In the genomic region with DNA sequence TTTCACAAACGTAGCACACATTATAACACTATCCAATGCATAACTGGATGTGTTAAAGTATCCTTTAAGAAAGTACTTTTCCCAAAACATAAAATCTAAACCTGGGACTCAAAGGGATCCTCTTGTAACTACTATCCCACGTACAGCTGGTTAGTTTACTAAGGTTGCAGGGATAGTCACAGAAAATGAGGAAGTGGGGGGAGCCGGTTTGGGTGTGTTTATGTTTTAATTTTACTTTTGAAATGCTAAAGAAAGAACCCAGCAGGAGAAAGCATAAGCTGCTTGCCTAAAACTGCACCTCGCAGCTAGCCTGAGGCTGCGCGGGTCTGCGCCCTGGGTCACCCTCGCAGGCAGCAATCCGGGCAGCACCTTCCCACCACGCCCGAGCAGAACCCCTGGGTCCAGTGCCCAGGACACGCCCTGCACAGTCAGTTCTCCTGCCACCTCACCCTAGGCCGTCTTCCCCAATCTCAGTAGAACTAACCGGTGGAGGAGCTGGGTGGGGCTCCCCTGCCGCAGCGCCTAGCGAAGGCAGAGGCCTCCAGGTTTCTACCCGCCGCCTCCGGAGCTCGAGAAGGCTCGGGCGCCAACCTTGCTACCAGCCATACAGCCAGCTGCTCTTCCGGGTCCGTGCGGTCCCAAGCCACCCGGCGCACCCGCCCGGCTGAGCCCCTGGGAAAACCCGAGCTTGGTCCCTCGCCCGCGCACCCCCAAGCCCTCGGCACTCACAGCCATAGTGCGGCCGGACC, we compare ENCODE assay signal across 8 mouse cellular contexts. TPM values are rescaled to one million over a fixed set of nuclear protein-coding genes. Genes with fewer than 3 reads are reported as not detected.
DNase-seq lines count a peak whose midpoint lies in the region; ATAC-seq and TF ChIP-seq lines count a peak whose summit lies in the region.

No protein-coding gene starts in this region.

- peak overlapping the region; percentile 98 for H3K4me2 ChIP-seq in forebrain, embryonic 11.5 days (ENCODE audit: low read depth, low read length, severe bottlenecking)
- peak overlapping the region; percentile 75 for H3K4me2 ChIP-seq in intestine, embryonic 16.5 days (ENCODE audit: low read depth, low read length)

- no peak for TF ChIP-seq POLR2A in cerebellum, adult 2 months (IDR thresholded peaks at IDR 0.05; ENCODE audit: borderline replicate concordance, insufficient read depth, low read length)

- H3K9me3 ChIP-seq in G1E (replicated peaks), result no peaks in the 10 kb centered on the region
- no peaks in the 10 kb centered on the region for H3K9me3 ChIP-seq in forebrain, embryonic 11.5 days (ENCODE audit: control insufficient read depth, low read length)
- no peaks in the 10 kb centered on the region for H3K9me3 ChIP-seq in intestine, embryonic 16.5 days (ENCODE audit: control insufficient read depth, low read length)

- H3K9ac ChIP-seq in forebrain, embryonic 11.5 days (ENCODE audit: low read length), result peak overlapping the region; percentile 84
- peak overlapping the region; percentile 91 for H3K9ac ChIP-seq in intestine, embryonic 16.5 days (ENCODE audit: low read depth, low read length)

- peaks cover 6% of the 10 kb centered on the region; the same call in 1 of the 2 replicates for H3K4me1 ChIP-seq in cerebellum, adult 2 months (ENCODE audit: control insufficient read depth, insufficient read depth, low read length)
- H3K4me1 ChIP-seq in G1E (ENCODE audit: insufficient read depth, low read depth, low read length), result peaks cover 41% of the 10 kb centered on the region
- H3K4me1 ChIP-seq in forebrain, embryonic 11.5 days (replicated peaks; ENCODE audit: control insufficient read depth, insufficient read depth, low read length), result no peaks in the 10 kb centered on the region
- peaks cover 16% of the 10 kb centered on the region for H3K4me1 ChIP-seq in intestine, embryonic 16.5 days (ENCODE audit: control insufficient read depth, insufficient read depth, low read length)

- no peak for TF ChIP-seq CTCF in cerebellum, adult 2 months (IDR thresholded peaks at IDR 0.05; ENCODE audit: borderline replicate concordance, insufficient read depth, low read depth, low read length)
- no peak for TF ChIP-seq CTCF in G1E (IDR thresholded peaks at IDR 0.05; ENCODE audit: low read depth, low read length)

- no peaks in the 10 kb centered on the region for H3K27me3 ChIP-seq in cerebellum, adult 2 months (ENCODE audit: control insufficient read depth, insufficient read depth, low read length)
- no peaks in the 10 kb centered on the region for H3K27me3 ChIP-seq in G1E (ENCODE audit: insufficient read depth, low read length)
- no peaks in the 10 kb centered on the region for H3K27me3 ChIP-seq in forebrain, embryonic 11.5 days (ENCODE audit: control insufficient read depth, insufficient read depth, low read length)
- no peaks in the 10 kb centered on the region for H3K27me3 ChIP-seq in intestine, embryonic 16.5 days (replicated peaks; ENCODE audit: control insufficient read depth, insufficient read depth, low read length)

- WGBS in cerebellum, adult 2 months, result 1% methylated on average over 37 of the region's 37 CpGs
- 2% methylated on average over 35 of the region's 37 CpGs for WGBS in forebrain, embryonic 11.5 days
- WGBS in intestine, embryonic 16.5 days, result 1% methylated on average over 37 of the region's 37 CpGs

- H3K4me3 ChIP-seq in cerebellum, adult 2 months (replicated peaks; ENCODE audit: insufficient read depth, low read depth, low read length), result peak overlapping the region; percentile 77
- H3K4me3 ChIP-seq in G1E (ENCODE audit: low read depth, low read length), result peak overlapping the region; percentile 93
- H3K4me3 ChIP-seq in forebrain, embryonic 11.5 days (ENCODE audit: low read depth, low read length), result peak overlapping the region; percentile 77
- H3K4me3 ChIP-seq in intestine, embryonic 16.5 days (ENCODE audit: low read length), result peak overlapping the region; percentile 94

- peak; percentile 37; the same call in 1 of the 2 replicates for ATAC-seq in G1E (ENCODE audit: extremely low read depth, insufficient number of reproducible peaks, low FRiP score, poor library complexity, severe bottlenecking)
- no peak; the same call in 1 of the 2 replicates for ATAC-seq in forebrain, embryonic 11.5 days (replicated peaks; ENCODE audit: low FRiP score)
- ATAC-seq in intestine, embryonic 16.5 days, result peak; percentile 85
- peak; percentile 69 for ATAC-seq in megakaryocyte progenitor cell, adult 5-6 weeks (replicated peaks; ENCODE audit: poor library complexity)

- H3K27ac ChIP-seq in cerebellum, adult 2 months (ENCODE audit: insufficient read depth, low read length), result peak overlapping the region; percentile 67
- no peak overlapping the region for H3K27ac ChIP-seq in forebrain, embryonic 11.5 days (ENCODE audit: low read depth, low read length)
- H3K27ac ChIP-seq in intestine, embryonic 16.5 days (ENCODE audit: low read length), result peak overlapping the region; percentile 97

- peaks cover 36% of the 10 kb centered on the region for H3K36me3 ChIP-seq in G1E (replicated peaks)
- peaks cover 3% of the 10 kb centered on the region; the same call in 1 of the 2 replicates for H3K36me3 ChIP-seq in forebrain, embryonic 11.5 days (ENCODE audit: control insufficient read depth, insufficient read depth, low read length)
- H3K36me3 ChIP-seq in intestine, embryonic 16.5 days (ENCODE audit: control insufficient read depth, insufficient read depth, low read length), result peaks cover 2% of the 10 kb centered on the region; the same call in 1 of the 2 replicates

- DNase-seq in cerebellum, adult 2 months, result no peak
- no peak for DNase-seq in cerebellum, adult 9-11 months
- DNase-seq in G1E (ENCODE audit: low spot score), result peak; percentile 56
- no peak for DNase-seq in forebrain, embryonic 11.5 days (ENCODE audit: low spot score)
- no peak for DNase-seq in right cerebral cortex, postnatal 14 days
- no peak for DNase-seq in cerebellum, adult 9-10 months

RNA-seq across cellular contexts. Expression of a gene that starts 23.2 kb away (rescaled TPM):
- polyA plus RNA-seq in cerebellum, adult 2 months (2012; rRNA removed), result 21.0 and 21.5 TPM in 2 replicates
- total RNA-seq in G1E (2014; fragmentation: Nextera tagmentation), result 165 and 179 TPM in 2 replicates
- total RNA-seq in G1E (2017), result 153 and 174 TPM in 2 replicates
- 16.3 and 22.0 TPM in 2 replicates for polyA plus RNA-seq in G1E (2012)
- polyA plus RNA-seq in forebrain, embryonic 11.5 days (2014; fragmentation: Nextera tagmentation; extraction: Ambion mirVana), result 28.0 and 29.1 TPM in 2 replicates
- 64.3 and 66.2 TPM in 2 replicates for polyA plus RNA-seq in intestine, embryonic 16.5 days (2015; fragmentation: Nextera tagmentation; extraction: Ambion mirVana)
- 90.5 and 94.3 TPM in 2 replicates for total RNA-seq in megakaryocyte progenitor cell, adult 5-6 weeks (2015)
- 81.0 and 113 TPM in 2 replicates for total RNA-seq in megakaryocyte progenitor cell, adult 5-6 weeks (2017)

RNA-seq across cellular contexts. Expression of a gene that starts 58.1 kb away (rescaled TPM):
- polyA plus RNA-seq in cerebellum, adult 2 months (2012; rRNA removed), result 8.6 and 10.2 TPM in 2 replicates
- total RNA-seq in G1E (2014; fragmentation: Nextera tagmentation), result 4.6 and 5.3 TPM in 2 replicates
- 1.7 and 1.8 TPM in 2 replicates for total RNA-seq in G1E (2017)
- 4.4 and 4.7 TPM in 2 replicates for polyA plus RNA-seq in G1E (2012)
- 3.3 and 3.8 TPM in 2 replicates for polyA plus RNA-seq in forebrain, embryonic 11.5 days (2014; fragmentation: Nextera tagmentation; extraction: Ambion mirVana)
- 1.4 TPM in 2 replicates for polyA plus RNA-seq in intestine, embryonic 16.5 days (2015; fragmentation: Nextera tagmentation; extraction: Ambion mirVana)
- total RNA-seq in megakaryocyte progenitor cell, adult 5-6 weeks (2015), result 3.5 and 3.7 TPM in 2 replicates
- total RNA-seq in megakaryocyte progenitor cell, adult 5-6 weeks (2017), result 6.7 and 10.0 TPM in 2 replicates
